Mouse (Mus musculus) retina, adult 2 months (tissue): ENCODE results near the gene Wdr81.

Experiments
- DNase-seq: peaks from one replicate; pipeline ENCODE4 v3.0.0-alpha.2; 2012; ENCODE audit warnings: low read depth, low spot score

The Wdr81 gene

GRCm38 (mm10) chr11:75400099-75400498 is 54.4 kb downstream of the Wdr81 start:
- no peak for DNase-seq

DNA sequence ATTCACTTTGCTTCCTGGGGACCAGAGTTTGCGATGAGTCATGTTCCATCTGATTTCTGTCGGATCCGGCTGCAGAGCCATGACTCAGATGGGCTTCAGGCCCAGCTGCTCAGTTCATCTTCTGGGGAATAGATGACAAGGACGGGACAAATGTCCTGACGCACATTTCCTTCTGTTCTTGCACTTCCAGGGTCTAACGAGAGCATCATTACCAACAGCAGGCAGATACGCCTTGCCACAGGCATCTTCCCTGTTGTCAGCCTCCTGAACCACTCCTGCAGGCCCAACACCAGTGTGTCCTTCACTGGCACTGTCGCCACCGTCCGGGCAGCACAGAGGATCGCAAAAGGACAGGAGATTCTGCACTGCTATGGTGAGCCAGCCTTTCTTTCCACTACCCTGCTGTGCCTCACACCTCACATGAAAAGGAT is 55.1 kb downstream of the Wdr81 start:
- no peak for DNase-seq

DNA sequence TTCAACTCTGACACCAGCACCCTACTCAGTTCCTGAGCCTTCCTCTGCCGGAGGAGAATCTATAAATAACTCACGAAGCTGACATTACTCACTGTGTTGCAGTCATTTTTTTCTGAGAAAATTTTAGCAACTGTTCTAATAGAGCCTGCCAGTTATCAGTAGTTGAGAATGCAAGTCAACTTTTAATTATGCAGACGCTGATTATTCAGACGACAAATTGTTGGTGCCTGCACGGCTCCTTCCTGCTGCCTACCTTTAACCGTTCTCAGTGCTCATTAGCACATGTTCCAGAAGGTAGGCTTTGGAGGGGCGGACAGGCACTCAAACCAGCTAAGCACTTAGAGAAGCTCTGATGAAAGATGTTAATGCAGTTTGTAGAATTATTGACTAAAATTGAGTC is 57.1 kb downstream of the Wdr81 start:
- DNase-seq, result no peak

DNA sequence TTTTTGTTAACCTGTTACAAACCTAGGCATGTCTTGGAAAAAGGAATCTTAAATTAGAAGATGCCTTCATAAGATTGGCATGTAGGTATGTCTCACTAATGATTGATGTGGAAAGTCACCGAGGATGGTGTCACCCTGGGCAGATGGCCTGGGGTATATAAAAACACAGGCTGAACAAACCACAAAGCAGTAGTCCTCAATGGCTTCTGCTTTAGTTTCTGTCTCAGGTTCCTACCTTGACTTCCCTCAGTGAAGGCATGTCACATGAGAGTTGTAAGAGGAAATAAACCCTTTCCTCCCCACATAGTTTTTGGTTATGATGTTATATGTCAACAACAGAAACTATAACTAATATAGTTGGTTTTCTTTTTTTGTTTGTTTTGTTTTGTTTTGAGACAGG is 58.9 kb downstream of the Wdr81 start:
- DNase-seq, result no peak
